Mouse (Mus musculus) adrenal gland, adult 18-20 months (tissue): Measurements from ENCODE around the gene Yipf2. TPM values are rescaled to one million over a fixed set of nuclear protein-coding genes. Genes with fewer than 3 reads are reported as not detected.
"Not testable (repeated sequence)": the region's sequence is repeated elsewhere in the genome, so short reads cannot be mapped to it uniquely, and the experiment has no call there.

ENCODE experiments used
- DNase-seq, 2 experiments: peaks; one replicate each; pipeline ENCODE4 v3.0.0; 2021 to 2022; ENCODE audit warnings: low spot score in 2 of 2
- microRNA-seq, 2 experiments: library from miRNA; unstranded; fragments of <30 nt; microRNA quantifications; one replicate each; pipeline ENCODE4 v1.2.0; 2021; ENCODE audit warnings: borderline number of aligned reads in 2 of 2
- total RNA-seq, 2 experiments: library from RNA; stranded (reverse); gene quantifications; 1 replicate in 1 of 2; 2 replicates in 1 of 2; pipeline ENCODE4 v1.2.3; 2021

The Yipf2 gene
- total RNA-seq, 2 experiments from 2014 or later: 20.1 to 24.1 TPM

DNA sequence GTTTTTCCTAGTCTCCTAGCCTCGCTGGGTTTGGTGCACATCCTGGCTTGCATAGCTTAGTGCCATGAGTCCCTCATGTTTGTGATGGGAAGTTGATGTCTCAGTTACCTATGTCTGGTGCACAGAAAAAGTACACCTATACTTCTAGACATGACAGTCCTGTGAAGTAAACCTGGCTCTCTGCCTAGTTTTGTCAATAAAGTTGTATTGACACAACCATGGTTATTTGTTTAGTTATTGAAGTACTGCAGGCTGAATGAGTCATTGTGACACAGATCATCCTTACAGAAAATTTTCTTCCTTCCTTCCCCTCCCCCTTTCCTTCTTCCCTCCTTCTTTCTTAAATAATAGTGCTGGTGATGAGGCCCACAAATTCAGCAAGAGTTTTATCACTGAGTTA, 28.2 kb downstream of the Yipf2 start:
- no peak for DNase-seq

DNA sequence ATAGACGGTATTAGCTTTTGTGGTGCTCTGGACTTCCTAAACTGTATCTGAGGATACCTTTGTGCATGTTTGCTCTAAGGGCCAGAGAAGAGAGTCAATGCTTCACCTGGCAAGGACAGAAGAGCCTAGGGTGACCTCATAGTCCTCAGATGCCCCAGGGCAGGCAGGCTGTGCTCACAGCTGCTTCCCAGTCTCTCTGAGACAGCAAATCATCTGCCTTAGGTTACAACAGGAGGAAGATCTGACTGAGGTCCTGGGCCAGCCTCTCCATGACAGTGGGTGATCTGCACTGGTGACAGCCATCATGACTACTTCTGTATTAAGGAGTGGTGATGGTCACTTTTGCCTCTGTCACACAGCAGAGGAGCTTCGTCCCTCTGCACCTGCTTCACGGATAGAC, 33.5 kb downstream of the Yipf2 start:
- DNase-seq: no peak

DNA sequence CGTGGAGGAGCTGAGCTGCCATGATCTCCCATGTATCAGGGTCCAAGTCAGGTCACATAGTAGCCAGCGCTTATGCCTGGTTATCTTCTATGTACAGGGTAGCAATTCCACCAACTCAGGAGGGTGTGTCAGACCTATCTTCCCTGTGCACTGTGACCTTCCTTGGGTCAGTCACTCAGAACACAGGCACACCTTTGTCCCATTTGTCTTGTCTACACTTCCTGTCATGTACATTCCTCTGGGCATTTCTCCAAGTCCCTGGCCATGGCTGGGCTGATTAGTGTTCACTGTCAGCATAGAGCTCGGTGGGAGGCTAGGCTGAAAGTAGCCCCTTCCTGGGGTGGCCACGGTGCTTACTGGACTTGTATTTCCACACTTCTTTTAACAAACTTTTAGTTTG, 34.3 kb downstream of the Yipf2 start:
- DNase-seq: no peak

DNA sequence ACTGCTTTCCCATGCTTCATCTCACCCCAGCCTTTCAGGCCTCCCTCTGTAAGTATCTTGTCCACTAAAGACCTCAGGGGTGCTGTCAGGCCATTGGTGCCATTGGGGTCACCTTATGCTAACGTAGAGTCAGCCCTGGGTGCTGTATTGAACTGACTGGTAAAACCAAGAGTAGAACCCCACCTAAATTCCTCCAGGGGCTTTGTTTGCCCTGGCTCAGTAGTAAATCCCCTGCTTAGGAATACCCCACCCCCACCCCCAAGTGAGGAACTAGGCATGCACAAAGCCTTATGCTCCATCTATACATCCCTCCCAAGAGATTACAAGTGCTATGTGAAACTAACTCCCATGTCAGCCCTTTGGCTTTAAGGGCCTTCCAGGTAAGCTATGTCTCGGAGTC, 35.1 kb downstream of the Yipf2 start:
- no peak for DNase-seq

DNA sequence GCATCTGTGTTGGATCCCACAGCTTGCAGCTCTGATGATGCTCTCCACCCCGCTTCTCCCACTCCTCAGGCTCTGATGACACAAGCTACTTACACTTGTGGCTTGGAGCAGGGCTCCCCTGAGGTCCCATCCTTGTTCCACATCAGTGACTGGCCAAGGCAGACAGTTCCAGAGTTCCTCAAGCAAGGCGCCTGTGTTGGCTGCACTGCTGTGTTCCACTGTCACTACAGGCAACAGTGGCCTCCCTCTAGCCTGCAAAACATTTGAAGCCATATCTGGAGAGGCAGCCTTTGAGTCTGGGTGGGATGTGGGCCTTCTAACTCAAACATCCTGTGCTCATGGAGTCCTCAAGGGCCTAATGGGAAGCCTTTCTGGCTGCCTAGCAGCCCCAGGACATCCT, 35.6 kb downstream of the Yipf2 start:
- no peak for DNase-seq

DNA sequence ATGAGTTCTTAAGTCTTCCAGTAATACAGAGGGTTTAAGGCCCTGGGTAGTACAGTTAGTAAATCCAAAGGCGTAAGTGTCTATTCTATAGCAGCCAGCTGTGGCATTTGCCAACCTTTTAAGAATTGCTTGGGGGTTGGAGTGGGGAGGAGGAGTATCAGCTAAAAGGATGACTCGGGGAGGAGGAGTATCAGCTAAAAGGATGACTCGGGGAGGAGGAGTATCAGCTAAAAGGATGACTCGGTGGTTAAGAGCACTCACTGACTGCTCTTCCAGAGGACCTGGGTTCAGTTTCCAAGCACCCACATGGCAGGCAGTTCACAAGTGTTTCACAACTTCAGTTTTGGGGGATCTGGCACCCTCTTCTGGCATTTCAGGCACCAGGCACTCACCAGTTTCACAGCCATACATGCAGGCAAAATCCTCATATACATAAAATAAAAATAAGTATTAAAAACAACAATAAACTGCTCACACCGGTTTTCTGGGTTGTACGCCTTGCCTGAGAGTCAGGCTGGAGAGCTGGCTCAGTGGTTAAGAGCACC, 37.4 kb downstream of the Yipf2 start:
- no peak for DNase-seq

DNA sequence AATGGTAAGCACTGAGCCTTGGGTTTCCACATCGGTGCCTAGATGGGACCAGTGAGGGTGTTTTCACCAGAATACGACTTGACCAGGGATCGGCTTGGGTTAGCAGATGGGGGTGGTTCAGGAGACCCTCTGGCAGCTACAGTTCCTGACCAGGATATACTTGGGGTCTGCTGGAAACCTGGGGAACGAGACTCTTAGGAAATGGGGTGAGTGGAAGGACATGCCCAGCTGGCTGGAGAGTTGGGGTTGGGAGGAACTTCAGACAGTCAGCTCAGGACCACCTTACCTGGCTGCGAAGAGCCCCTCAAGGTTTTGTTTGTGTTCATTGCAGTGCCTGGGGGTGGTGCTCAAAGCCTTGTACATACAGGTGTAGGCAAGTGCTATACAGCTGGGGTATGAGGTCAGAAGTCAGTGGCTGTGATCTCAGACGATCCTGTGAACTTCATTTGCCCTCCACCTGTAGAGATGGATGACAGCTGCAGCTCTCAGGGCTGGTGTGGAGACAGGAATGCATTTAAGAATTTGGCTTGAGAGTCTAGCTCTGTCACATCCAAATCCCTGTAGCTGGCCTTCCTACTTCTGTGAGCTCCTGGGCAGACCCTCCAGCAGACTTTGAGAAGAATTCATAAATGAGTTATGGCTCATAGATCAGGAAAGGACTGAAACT, 38.9 kb downstream of the Yipf2 start:
- DNase-seq: no peak

DNA sequence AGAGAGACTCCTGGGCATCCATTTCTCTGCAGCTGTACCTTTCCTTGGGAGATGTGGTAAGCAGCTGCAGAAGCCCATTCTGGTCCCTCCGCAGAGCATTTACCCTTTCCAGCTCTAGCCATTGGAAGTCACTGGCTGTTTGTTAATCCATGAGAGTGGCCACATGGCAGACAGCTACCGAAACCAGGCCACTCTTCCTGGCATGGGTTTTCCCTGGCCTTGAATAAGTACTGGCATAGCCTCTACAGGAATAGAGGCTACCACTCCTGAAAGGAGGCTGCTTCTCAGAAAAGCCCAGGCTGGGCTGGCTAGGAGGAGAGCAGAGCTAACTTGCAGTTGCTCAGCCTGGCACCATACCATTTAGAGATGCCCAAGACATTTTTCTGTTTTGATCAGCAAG, 41.6 kb downstream of the Yipf2 start:
- DNase-seq: no peak

DNA sequence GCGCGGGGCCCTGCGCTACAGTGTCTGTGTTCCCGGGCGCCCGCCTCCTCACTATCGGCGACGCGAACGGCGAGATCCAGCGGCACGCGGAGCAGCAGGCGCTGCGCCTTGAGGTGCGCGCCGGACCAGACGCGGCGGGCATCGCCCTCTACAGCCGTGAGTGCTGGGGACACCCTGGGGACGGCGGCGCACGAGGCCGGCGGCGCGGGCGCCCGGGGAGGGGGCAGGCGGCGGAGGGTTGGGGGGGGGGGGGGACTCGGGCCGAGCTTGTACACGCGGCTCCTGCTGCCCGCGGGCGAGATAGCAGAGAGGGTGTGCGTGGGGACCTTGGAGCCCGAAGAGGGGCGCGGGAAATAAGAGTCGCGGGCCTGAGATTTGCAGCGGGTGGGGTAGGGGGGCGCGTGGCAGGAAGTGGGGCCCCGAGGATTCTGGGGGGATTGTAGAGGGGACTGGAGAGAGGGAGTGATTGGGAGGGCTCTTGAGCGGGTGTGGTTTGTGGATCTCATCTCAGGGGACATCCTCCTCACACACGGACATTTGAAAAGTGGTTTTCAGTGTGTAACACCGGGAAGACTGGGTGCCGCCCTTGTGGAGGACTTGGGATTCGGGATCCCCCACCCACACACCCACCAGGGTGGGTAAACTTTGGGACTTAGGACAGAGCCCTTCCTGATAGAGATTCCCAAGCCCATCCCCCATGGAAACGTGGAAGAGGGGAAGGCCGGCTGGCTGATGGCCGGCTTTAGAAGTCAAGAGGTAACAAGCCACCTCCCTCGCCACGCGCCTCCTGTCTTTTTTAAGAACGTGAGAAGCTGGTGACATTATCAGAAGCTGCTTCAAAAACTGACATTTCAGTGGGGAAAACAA, 45.3 kb downstream of the Yipf2 start:
- DNase-seq: peak in 1 of 2 experiments; percentile 35

DNA sequence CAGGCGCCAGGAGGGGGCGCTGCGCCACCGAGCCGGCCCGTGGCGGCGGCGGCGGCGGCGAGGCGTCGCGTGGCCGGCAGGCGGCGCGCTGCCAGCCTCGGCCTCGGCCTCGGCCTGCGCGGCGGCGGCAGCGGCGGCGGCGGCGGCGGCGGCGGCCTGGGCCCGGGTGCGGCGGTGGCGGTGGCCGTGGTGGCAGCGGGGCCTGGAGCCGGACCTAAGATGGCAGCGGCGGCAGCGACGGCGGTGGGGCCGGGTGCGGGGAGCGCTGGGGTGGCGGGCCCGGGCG, 45.9 kb downstream of the Yipf2 start, which contains the start of gene Carm1:
Carm1 (plus strand) TSS at position 106 of the 286 bp plus-strand sequence.
- DNase-seq: peak in 1 of 2 experiments; percentile 66

DNA sequence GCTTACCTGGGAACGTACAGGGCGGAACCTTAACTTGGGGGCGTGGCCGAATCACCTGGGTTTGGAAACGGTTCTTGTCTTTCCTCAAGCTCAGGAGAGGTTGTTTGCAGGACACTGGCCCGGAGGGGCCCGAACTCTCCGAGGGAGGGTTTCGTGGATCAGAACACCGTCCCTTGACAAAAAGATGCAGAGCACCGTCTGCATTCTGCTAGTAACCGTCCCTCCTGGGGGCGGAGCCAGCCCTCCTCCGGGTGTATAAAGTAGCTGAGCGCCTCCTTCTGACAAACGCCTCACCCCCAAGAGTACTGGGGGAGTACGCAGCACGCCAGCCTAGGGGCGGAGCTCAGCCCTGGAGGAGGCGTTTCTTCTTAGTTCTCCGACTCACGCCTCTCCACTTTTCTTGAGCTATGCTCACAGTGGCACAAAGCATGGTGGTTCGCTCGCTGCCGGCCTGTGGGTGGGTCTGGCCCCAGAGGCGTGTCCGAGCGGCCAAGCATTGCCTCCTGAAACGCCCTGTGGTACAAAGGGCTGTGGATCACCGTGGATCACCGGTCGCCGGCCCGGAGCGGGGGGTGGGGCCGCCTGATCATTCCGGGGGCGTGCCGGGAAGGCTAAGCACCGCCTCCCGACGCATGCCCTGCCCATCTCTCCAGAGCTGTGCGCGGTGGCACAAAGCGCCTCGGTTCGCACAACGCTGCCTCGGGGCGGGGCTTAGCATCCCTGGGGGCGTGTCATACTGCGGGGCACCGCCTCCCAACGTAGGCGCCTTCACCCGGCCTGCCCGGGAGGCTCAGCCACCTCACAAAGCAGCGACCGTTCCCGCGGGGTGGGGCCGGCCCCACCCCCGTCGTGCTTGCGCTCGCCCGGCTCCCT, 46.5 kb downstream of the Yipf2 start:
- peak; percentile 99 for DNase-seq

DNA sequence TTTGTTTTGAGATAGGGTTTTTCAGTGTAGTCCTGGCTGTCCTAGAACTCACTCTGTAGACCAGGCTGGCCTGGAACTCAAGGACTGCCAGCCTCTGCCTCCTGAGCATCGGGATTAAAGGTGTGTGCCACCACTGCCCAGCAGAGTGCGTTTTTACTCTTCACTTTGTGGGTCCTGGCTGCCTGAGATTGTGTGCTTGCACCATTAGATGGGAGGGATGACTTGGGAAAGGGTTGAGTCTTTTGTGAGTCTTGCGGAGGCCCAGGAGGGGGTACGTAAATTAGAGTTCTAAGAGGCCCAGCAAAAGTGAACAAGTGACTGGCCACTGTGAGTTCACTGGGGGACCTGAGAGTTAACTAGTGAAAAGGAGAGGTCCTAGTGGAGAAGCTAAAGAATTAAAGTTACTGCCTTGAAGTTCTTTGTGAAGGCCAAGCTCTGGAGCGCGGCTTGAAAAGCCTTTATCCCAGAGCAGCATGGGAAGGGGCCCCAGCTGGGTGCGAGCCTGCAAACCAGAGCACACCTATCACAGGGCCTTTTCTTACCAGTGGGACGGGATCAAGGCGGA, 47.2 kb downstream of the Yipf2 start:
- DNase-seq: no peak

DNA sequence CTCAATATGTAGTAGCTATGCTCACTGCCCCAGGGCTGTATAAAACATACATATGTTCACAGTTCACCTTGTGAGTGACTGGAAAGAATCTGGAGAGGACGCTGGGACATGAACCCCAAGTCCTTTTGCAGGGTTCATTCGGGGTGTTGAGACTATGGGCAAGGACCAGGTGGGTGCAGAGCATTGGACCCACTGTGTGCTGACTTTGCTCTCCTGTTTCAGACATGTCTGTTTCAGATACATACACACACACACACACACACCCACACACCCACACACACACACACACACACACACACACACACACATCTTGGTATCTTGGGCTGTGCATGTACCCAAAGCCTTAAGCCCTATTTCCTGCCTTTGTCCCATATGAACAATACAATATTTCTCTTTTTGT, 50.6 kb downstream of the Yipf2 start:
- DNase-seq: not testable (repeated sequence)

DNA sequence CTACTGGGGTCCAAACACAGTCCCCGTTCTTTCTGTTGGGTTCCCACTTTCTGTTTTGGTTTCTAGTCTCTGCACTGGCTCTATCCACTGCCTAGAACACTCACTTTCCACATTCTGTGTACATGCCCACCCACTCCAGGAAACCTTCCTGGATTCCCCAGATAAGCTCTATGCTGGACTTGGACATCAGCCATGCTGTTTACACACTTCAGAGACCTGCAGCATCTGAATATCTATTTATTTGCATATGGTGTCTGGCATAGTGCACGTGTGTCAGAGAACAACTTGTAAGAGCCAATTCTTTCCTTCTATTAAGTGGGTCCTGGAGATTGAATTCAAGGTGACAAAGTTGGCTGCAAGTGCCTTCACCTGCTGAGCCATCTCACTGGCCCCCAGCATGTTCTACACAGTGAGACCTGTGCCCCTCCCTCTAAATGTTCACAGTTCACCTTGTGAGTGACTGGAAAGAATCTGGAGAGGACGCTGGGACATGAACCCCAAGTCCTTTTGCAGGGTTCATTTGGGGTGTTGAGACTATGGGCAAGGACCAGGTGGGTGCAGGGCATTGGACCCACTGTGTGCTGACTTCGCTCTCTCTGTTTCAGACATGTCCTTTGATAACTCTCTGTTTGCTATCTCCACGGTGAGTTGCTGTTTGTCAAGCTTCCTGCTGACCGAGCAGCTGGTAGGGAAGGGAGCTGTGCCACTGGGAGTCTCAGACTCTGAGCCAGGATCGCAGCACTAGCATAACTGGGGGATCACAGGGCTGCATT, 52.5 kb downstream of the Yipf2 start:
- no peak for DNase-seq

Small RNAs within 50 kb of the gene (microRNA-seq; reads per million reads assigned to microRNA genes)
- gene Mir1946b: 0 reads per million in 2 experiments

Other genes starting within 250 kb of the Yipf2 start
- 10 to 100 TPM; 56.5 to 59.6 TPM for gene Ilf3, start 225.0 kb downstream of the Yipf2 start, total RNA-seq
- gene Qtrt1, start 181.0 kb downstream of the Yipf2 start, total RNA-seq: 10 to 100 TPM; 15.6 to 18.5 TPM
- gene Dnm2, start 167.9 kb downstream of the Yipf2 start, total RNA-seq: 100 to 1,000 TPM in 1 of 2 experiments, 10 to 100 TPM in 1; 88.5 to 112 TPM
- 10 to 100 TPM; 25.6 to 28.8 TPM for gene Tmed1, start 82.6 kb downstream of the Yipf2 start, total RNA-seq
- 1 to 10 TPM; 1.5 to 4.3 TPM for gene AB124611, start 66.7 kb downstream of the Yipf2 start, total RNA-seq
- gene Carm1, start 45.9 kb downstream of the Yipf2 start, total RNA-seq: 10 to 100 TPM; 40.4 to 43.3 TPM
- 10 to 100 TPM; 51.4 to 64.4 TPM for gene Timm29, start 106 bp downstream of the Yipf2 start, total RNA-seq
- 10 to 100 TPM; 63.3 to 81.0 TPM for gene Smarca4, start 23.3 kb upstream of the Yipf2 start, total RNA-seq
- 100 to 1,000 TPM; 135 to 173 TPM for gene Ldlr, start 130.7 kb upstream of the Yipf2 start, total RNA-seq
- gene Spc24, start 167.5 kb upstream of the Yipf2 start, total RNA-seq: 1 to 10 TPM in 1 of 2 experiments, under 1 TPM in 1; 0.56 to 1.1 TPM
- 10 to 100 TPM; 31.1 to 31.3 TPM for gene Kank2, start 205.9 kb upstream of the Yipf2 start, total RNA-seq
- 10 to 100 TPM in 1 of 2 experiments, 1 to 10 TPM in 1; 8.2 to 26.2 TPM for gene Angptl8, start 242.7 kb upstream of the Yipf2 start, total RNA-seq